Mouse (Mus musculus) lung, adult 2 months (tissue): ENCODE measurements at regions not wholly inside any gene's neighbourhood (a gene's known extent, or its start where the extent isn't known, plus 50 kb on each side); places are given as distances from the start of the nearest gene placed in this dataset.

ENCODE experiments used
- DNase-seq: peaks from one replicate; pipeline ENCODE4 v3.0.0; 2022
- H3K4me1 ChIP-seq: fragments of 200-500 bp; 2 replicates; pipeline ENCODE4 v1.6.1; 2011; ENCODE audit warnings: low read length; ENCODE audit not compliant: control insufficient read depth, insufficient read depth
- H3K4me3 ChIP-seq: fragments of 200-500 bp; replicated peaks from 2 replicates; pipeline ENCODE3; 2011; ENCODE audit warnings: low read depth, mild to moderate bottlenecking, control low read depth, low read length; ENCODE audit errors: extremely low read depth
- CTCF ChIP-seq: fragments of 200-500 bp; IDR thresholded peaks from 2 replicates; pipeline ENCODE4 v1.5.1; 2011; ENCODE audit warnings: mild to moderate bottlenecking, low read length, control low read depth; ENCODE audit not compliant: insufficient read depth
- POLR2A ChIP-seq: fragments of 200-500 bp; IDR thresholded peaks from 2 replicates; pipeline ENCODE4 v1.6.1; 2011; ENCODE audit warnings: low read depth, mild to moderate bottlenecking, control low read depth, low read length, borderline replicate concordance; ENCODE audit errors: extremely low read depth
- WGBS: fragments of 180-500 bp; shearing (Covaris S2); methylation state at CpG from one replicate; pipeline ENCODE4 v1.1.7; 2018; 5-methylcytosine and 5-hydroxymethylcytosine counted together

DNA sequence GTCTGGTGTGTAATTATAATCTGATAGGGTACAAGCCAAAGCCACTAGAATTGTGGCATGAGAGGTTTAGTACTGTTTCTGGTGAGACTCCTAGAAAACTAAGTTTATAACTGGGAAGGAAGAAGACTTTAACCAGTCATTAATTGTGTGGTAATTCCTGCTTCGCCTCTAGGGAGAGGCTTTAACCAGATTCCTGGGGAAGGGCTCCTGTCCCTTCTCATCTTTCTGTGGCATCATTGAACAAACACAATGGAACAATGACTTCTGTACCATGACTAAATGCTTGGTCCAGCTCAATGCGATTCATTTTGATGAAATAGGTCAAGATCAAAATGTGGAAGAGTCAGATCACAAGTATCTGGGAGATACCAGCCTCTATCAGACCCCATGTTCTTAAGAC lies 206.6 kb downstream of the 1700129C05Rik start:
- 84% methylated on average over 2 of the region's 2 CpGs for WGBS
- DNase-seq: no peak
- H3K4me1 ChIP-seq: no peaks in the 10 kb centered on the region
- H3K4me3 ChIP-seq: no peak overlapping the region
- TF ChIP-seq CTCF (no peak), POLR2A (no peak)

DNA sequence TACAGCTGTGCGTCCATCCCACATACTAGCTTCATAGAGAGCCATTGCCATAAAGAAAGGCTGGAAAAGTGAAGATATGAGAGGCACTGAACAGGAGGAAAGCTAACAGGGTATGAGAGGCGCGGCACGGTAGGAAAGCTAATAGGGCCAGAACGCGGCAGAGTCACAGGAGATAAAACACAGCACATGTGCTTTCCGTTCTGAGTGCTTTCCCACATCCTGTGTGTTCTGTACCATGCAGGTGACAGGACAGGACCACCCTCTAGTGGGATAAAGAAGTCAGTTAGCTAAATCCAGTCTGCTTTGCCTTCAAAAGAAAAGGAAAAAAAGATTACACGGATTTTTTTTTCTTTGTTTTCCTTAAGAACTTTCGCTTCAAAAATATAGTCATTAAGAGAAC lies 224.8 kb downstream of the 1700129C05Rik start:
- 45% methylated on average over 9 of the region's 9 CpGs for WGBS
- Histone ChIP-seq H3K4me3 (no peak overlapping the region), H3K4me1 (no peaks in the 10 kb centered on the region)
- TF ChIP-seq CTCF: no peak
- TF ChIP-seq POLR2A: no peak
- no peak for DNase-seq

GRCm38 (mm10) chr14:58917228-58917627 lies 225.5 kb downstream of the 1700129C05Rik start:
- WGBS: 77% methylated on average over 3 of the region's 3 CpGs
- TF ChIP-seq CTCF (no peak), POLR2A (no peak)
- no peak for DNase-seq
- H3K4me1 ChIP-seq: no peaks in the 10 kb centered on the region
- no peak overlapping the region for H3K4me3 ChIP-seq

GRCm38 (mm10) chr14:58914937-58915336 lies 227.8 kb downstream of the 1700129C05Rik start:
- 90% methylated on average over 3 of the region's 3 CpGs for WGBS
- Histone ChIP-seq H3K4me3 (no peak overlapping the region), H3K4me1 (no peaks in the 10 kb centered on the region)
- TF ChIP-seq POLR2A (no peak), CTCF (no peak)
- no peak for DNase-seq

DNA sequence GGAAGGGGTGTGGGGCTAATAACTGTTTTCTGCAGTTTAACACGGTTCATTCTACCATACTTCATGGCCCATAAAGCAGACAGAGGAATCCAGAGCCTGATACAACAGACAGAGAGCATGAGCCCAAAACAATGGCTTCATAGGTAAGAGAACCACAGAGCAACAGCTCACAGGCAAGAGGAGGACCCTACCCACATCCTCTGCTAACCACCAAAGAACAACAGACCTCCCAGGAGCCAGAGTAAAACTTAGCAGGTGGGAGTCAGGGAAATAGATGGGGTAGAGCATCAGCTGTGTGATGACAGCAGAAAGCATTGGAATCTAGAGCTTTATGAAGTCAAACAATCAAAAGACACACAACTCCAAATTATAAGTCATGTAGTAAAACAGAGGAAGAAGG lies 231.8 kb downstream of the 1700129C05Rik start:
- DNase-seq: no peak
- 97% methylated on average over 1 of the region's 1 CpGs for WGBS
- H3K4me1 ChIP-seq: no peaks in the 10 kb centered on the region

DNA sequence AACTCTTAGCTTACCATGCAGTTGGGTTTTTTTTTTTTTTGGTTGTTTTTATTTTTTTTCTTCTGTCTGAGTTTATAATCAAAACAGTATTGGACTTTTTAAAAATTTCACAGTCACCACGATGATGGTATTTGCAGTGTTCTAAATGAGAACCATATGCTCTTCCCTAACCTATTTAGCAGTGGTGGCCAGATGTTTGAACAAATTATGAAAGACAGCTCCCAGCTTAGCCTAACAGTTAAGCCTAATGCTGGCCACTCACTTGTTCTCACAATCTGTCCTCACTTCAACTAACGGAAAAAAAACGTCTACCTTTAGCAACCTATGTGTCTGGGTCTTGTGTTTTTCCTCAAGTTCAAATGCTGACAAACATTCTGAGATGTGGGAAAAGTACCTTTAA lies 234.8 kb downstream of the 1700129C05Rik start:
- WGBS: 73% methylated on average over 3 of the region's 3 CpGs
- TF ChIP-seq POLR2A: no peak
- no peak for TF ChIP-seq CTCF
- DNase-seq: no peak
- Histone ChIP-seq H3K4me3 (no peak overlapping the region), H3K4me1 (no peaks in the 10 kb centered on the region)

More for the DNA sequence above, 231.8 kb downstream of the 1700129C05Rik start:
- TF ChIP-seq POLR2A: no peak
- no peak for TF ChIP-seq CTCF
- no peak overlapping the region for H3K4me3 ChIP-seq

GRCm38 (mm10) chr14:58907359-58907758 lies 235.3 kb downstream of the 1700129C05Rik start:
- TF ChIP-seq POLR2A (no peak), CTCF (no peak)
- no peaks in the 10 kb centered on the region for H3K4me1 ChIP-seq
- H3K4me3 ChIP-seq: no peak overlapping the region
- DNase-seq: no peak
- WGBS: 75% methylated on average over 3 of the region's 3 CpGs

DNA sequence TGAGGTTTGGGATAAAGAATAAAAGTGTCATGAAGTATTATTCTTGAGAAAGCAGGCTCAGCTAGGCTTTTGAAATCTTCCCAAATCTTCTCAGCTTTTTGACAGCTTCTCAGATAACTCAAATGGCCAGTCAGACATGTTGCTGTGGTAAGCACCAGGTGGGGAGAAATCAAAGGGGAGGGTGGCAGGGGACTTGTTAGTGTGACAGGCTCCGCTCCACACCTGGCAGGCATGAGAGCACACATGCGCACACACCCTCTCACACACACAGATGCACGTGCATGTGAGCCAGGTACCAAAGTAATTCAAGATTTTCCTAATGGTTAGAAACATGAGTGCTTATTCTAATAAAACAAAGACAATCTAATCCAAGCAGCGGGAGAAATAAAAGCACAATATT lies 236.1 kb downstream of the 1700129C05Rik start:
- H3K4me3 ChIP-seq: no peak overlapping the region
- 78% methylated on average over 4 of the region's 4 CpGs for WGBS
- TF ChIP-seq CTCF (no peak), POLR2A (no peak)
- H3K4me1 ChIP-seq: no peaks in the 10 kb centered on the region
- DNase-seq: no peak

- DNase-seq: no peak
- Histone ChIP-seq H3K4me1 (no peaks in the 10 kb centered on the region), H3K4me3 (no peak overlapping the region)
- WGBS: 79% methylated on average over 14 of the region's 14 CpGs
- TF ChIP-seq CTCF: no peak
- no peak for TF ChIP-seq POLR2A
These were observed 274.3 kb downstream of the 1700129C05Rik start for GRCm38 (mm10) chr14:58868176-58868949.

DNA sequence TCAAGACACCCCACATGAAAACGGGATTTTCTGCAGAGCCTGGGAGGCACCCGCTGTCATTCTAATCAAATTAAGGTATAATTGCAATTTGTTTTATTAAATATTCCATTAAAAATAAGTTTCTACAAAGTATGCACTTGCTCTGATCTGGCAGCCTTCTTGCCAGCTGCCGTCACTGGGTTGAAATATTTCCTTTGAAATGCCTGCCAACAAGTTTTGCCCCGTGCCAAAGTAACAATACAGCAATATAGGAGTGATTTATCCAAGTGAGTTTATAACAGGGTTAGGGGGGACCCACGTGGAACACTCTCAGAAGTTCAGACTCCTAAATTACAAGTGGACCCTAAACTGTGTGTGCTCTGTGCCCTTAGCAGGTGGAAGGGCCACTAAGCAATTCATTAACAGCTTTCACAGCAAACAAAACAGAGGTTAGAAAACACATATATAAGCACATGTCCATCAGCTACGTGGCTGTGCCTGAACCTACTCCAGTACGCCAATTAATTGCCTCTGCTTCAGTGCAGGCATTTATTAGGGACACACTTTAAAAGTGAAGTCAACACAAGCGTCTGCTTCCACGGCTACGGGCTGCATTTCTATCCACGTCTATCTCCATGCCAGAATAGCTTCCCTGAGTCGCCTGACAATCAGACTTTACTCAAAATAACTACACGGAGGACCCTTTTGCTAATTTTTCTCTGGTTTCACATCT lies 275.1 kb downstream of the 1700129C05Rik start:
- TF ChIP-seq CTCF (no peak), POLR2A (no peak)
- WGBS: 38% methylated on average over 13 of the region's 13 CpGs
- no peak for DNase-seq

More for the DNA sequence above, 275.1 kb downstream of the 1700129C05Rik start:
- no peaks in the 10 kb centered on the region for H3K4me1 ChIP-seq
- no peak overlapping the region for H3K4me3 ChIP-seq
